Mouse (Mus musculus) adrenal gland, postnatal 14 days (tissue): Measurements from ENCODE around the gene Decr2. TPM values are rescaled to one million over a fixed set of nuclear protein-coding genes. Genes with fewer than 3 reads are reported as not detected.
"Not testable (repeated sequence)": the region's sequence is repeated elsewhere in the genome, so short reads cannot be mapped to it uniquely, and the experiment has no call there.

Source experiments
- DNase-seq: peaks from one replicate; pipeline ENCODE4 v3.0.0; 2021; ENCODE audit warnings: mixed read lengths
- long read RNA-seq, 2 experiments: library from polyadenylated mRNA; stranded (forward); transcript quantifications; one replicate each; pipeline ENCODE4 v2.0.0; 2021
- total RNA-seq: library from RNA; stranded (reverse); gene quantifications from 2 replicates; pipeline ENCODE4 v1.2.3, GENCODE M21; 2021

Gene Decr2
- total RNA-seq = 34.2 and 42.3 TPM in 2 replicates
- long read RNA-seq, experiment 1, transcript Decr2-201 (9 exons, 2,224 nt) = major isoform, 64 of 70 reads
- long read RNA-seq, experiment 1, partial matches to known transcripts = 0 of 70 reads
- long read RNA-seq, experiment 1, other reads (novel, unspliced or antisense) = 5 of 70 reads
- long read RNA-seq, experiment 2, transcript Decr2-201 (9 exons, 2,224 nt) = major isoform, 46 of 49 reads
- long read RNA-seq, experiment 2, partial matches to known transcripts = 0 of 49 reads
- long read RNA-seq, experiment 2, other reads (novel, unspliced or antisense) = 3 of 49 reads

GRCm38 (mm10) chr17:26089905-26090632 lies at the start of gene Decr2:
Decr2 (minus strand) TSS chr17:26090337.
- peak; percentile 95 for DNase-seq

- peak; percentile 78 for DNase-seq
Observed at GRCm38 (mm10) chr17:26138901-26139381, 48.8 kb upstream of the Decr2 start.

- DNase-seq = peak; percentile 95
Observed at GRCm38 (mm10) chr17:26138239-26138836, 48.2 kb upstream of the Decr2 start, which contains the start of gene Axin1. Axin1 (plus strand) TSS chr17:26138688.

- DNase-seq = no peak
Observed at GRCm38 (mm10) chr17:26137751-26138130, 47.6 kb upstream of the Decr2 start.

- DNase-seq = no peak
Observed at GRCm38 (mm10) chr17:26137106-26137750, 47.1 kb upstream of the Decr2 start.

- no peak for DNase-seq
Observed at GRCm38 (mm10) chr17:26131856-26132853, 42.0 kb upstream of the Decr2 start.

GRCm38 (mm10) chr17:26131062-26131732 lies 41.1 kb upstream of the Decr2 start:
- DNase-seq = no peak

- DNase-seq = no peak
Observed at GRCm38 (mm10) chr17:26125226-26125625, 35.1 kb upstream of the Decr2 start.

GRCm38 (mm10) chr17:26124560-26124959 lies 34.4 kb upstream of the Decr2 start:
- no peak for DNase-seq

- peak; percentile 94 for DNase-seq
Observed at GRCm38 (mm10) chr17:26123267-26123684, 33.1 kb upstream of the Decr2 start, which contains the start of gene Mrpl28. Mrpl28 (plus strand) TSS chr17:26123500.

- DNase-seq = no peak
Observed at GRCm38 (mm10) chr17:26122431-26123140, 32.4 kb upstream of the Decr2 start.

GRCm38 (mm10) chr17:26119766-26120710 lies 29.9 kb upstream of the Decr2 start:
- DNase-seq = peak; percentile 63

GRCm38 (mm10) chr17:26116503-26117258 lies 26.5 kb upstream of the Decr2 start:
- no peak for DNase-seq

- no peak for DNase-seq
Observed at GRCm38 (mm10) chr17:26115956-26116487, 25.9 kb upstream of the Decr2 start.

- DNase-seq = no peak
Observed at GRCm38 (mm10) chr17:26115205-26115898, 25.2 kb upstream of the Decr2 start.

GRCm38 (mm10) chr17:26114461-26114860 lies 24.3 kb upstream of the Decr2 start:
- not testable (repeated sequence) for DNase-seq

- no peak for DNase-seq
Observed at GRCm38 (mm10) chr17:26114061-26114460, 23.9 kb upstream of the Decr2 start.
